Mouse (Mus musculus): ENCODE results near the gene Tmem98. TPM values are rescaled to one million over a fixed set of nuclear protein-coding genes. Genes with fewer than 3 reads are reported as not detected.

The Tmem98 gene
- polyA plus RNA-seq, 1 experiment = 23.0 TPM

- TF ChIP-seq POLR2A (IDR thresholded peaks at IDR 0.05; ENCODE audit: low read depth, low read length) (no peak), CTCF (conservative IDR thresholded peaks at IDR 0.05; ENCODE audit: insufficient read depth, insufficient read length, low read depth, low read length) (no peak)
- 67% methylated on average over 2 of the region's 2 CpGs for WGBS
- Histone ChIP-seq H3K27me3 (replicated peaks; ENCODE audit: control insufficient read depth, insufficient read depth, low read length) (no peaks in the 10 kb centered on the region), H3K36me3 (ENCODE audit: control insufficient read depth, insufficient read depth, low read length) (no peaks in the 10 kb centered on the region), H3K4me1 (ENCODE audit: control insufficient read depth, insufficient read depth, low read length) (no peaks in the 10 kb centered on the region), H3K4me3 (ENCODE audit: insufficient read depth, low read depth, low read length) (no peak overlapping the region), H3K27ac (ENCODE audit: insufficient read depth, low read depth, low read length) (no peak overlapping the region)
- DNase-seq = no peak
These were observed 25.4 kb downstream of the Tmem98 start for GRCm38 (mm10) chr11:80835395-80835794.

- TF ChIP-seq POLR2A (IDR thresholded peaks at IDR 0.05; ENCODE audit: low read depth, low read length) (no peak), CTCF (conservative IDR thresholded peaks at IDR 0.05; ENCODE audit: insufficient read depth, insufficient read length, low read depth, low read length) (no peak)
- Histone ChIP-seq H3K4me3 (ENCODE audit: insufficient read depth, low read depth, low read length) (no peak overlapping the region), H3K36me3 (ENCODE audit: control insufficient read depth, insufficient read depth, low read length) (no peaks in the 10 kb centered on the region), H3K27ac (ENCODE audit: insufficient read depth, low read depth, low read length) (no peak overlapping the region), H3K27me3 (replicated peaks; ENCODE audit: control insufficient read depth, insufficient read depth, low read length) (no peaks in the 10 kb centered on the region), H3K4me1 (ENCODE audit: control insufficient read depth, insufficient read depth, low read length) (no peaks in the 10 kb centered on the region)
- WGBS = 78% methylated on average over 4 of the region's 4 CpGs
- DNase-seq = no peak
These were observed 25.9 kb downstream of the Tmem98 start for GRCm38 (mm10) chr11:80835841-80836240.

GRCm38 (mm10) chr11:80838724-80839123 lies 28.7 kb downstream of the Tmem98 start:
- Histone ChIP-seq H3K27ac (ENCODE audit: insufficient read depth, low read depth, low read length) (no peak overlapping the region), H3K27me3 (replicated peaks; ENCODE audit: control insufficient read depth, insufficient read depth, low read length) (no peaks in the 10 kb centered on the region), H3K4me3 (ENCODE audit: insufficient read depth, low read depth, low read length) (no peak overlapping the region), H3K36me3 (ENCODE audit: control insufficient read depth, insufficient read depth, low read length) (no peaks in the 10 kb centered on the region), H3K4me1 (ENCODE audit: control insufficient read depth, insufficient read depth, low read length) (no peaks in the 10 kb centered on the region)
- TF ChIP-seq POLR2A (IDR thresholded peaks at IDR 0.05; ENCODE audit: low read depth, low read length) (no peak), CTCF (conservative IDR thresholded peaks at IDR 0.05; ENCODE audit: insufficient read depth, insufficient read length, low read depth, low read length) (no peak)
- 81% methylated on average over 1 of the region's 1 CpGs for WGBS
- DNase-seq = no peak

- no peak overlapping the region for H3K4me3 ChIP-seq (ENCODE audit: insufficient read depth, low read depth, low read length)
- no peak for DNase-seq
- TF ChIP-seq CTCF (conservative IDR thresholded peaks at IDR 0.05; ENCODE audit: insufficient read depth, insufficient read length, low read depth, low read length) (no peak), POLR2A (IDR thresholded peaks at IDR 0.05; ENCODE audit: low read depth, low read length) (no peak)
- H3K4me1 ChIP-seq (ENCODE audit: control insufficient read depth, insufficient read depth, low read length) = no peaks in the 10 kb centered on the region
- WGBS = 75% methylated on average over 2 of the region's 2 CpGs
- no peak overlapping the region for H3K27ac ChIP-seq (ENCODE audit: insufficient read depth, low read depth, low read length)
- H3K36me3 ChIP-seq (ENCODE audit: control insufficient read depth, insufficient read depth, low read length) = no peaks in the 10 kb centered on the region
- H3K27me3 ChIP-seq (replicated peaks; ENCODE audit: control insufficient read depth, insufficient read depth, low read length) = no peaks in the 10 kb centered on the region
These were observed 33.5 kb downstream of the Tmem98 start for GRCm38 (mm10) chr11:80843435-80843834.

DNA sequence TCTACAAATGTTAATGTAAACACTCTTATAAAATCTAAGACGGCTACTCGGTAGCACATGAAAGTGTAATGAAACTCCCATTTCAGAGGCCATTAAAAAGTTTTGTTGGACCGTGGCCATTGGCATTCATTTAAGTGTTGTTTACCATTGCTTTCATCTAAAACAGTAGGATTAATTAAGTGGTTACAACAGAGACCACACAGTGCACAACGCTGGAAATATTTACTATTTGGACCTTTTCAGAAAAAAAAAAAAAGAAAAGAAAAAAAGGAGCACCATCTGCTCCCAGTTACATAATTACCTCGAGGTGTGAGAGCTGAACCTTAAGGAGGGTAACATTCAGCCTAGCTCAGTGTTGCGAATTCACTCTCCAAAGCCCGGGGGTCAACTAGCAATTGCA lies 35.5 kb downstream of the Tmem98 start:
- Histone ChIP-seq H3K36me3 (ENCODE audit: control insufficient read depth, insufficient read depth, low read length) (no peaks in the 10 kb centered on the region), H3K27me3 (replicated peaks; ENCODE audit: control insufficient read depth, insufficient read depth, low read length) (no peaks in the 10 kb centered on the region), H3K27ac (ENCODE audit: insufficient read depth, low read depth, low read length) (no peak overlapping the region), H3K4me3 (ENCODE audit: insufficient read depth, low read depth, low read length) (no peak overlapping the region), H3K4me1 (ENCODE audit: control insufficient read depth, insufficient read depth, low read length) (no peaks in the 10 kb centered on the region)
- no peak for TF ChIP-seq CTCF (conservative IDR thresholded peaks at IDR 0.05; ENCODE audit: insufficient read depth, insufficient read length, low read depth, low read length)
- TF ChIP-seq POLR2A (IDR thresholded peaks at IDR 0.05; ENCODE audit: low read depth, low read length) = no peak
- DNase-seq = no peak
- 43% methylated on average over 7 of the region's 7 CpGs for WGBS

DNA sequence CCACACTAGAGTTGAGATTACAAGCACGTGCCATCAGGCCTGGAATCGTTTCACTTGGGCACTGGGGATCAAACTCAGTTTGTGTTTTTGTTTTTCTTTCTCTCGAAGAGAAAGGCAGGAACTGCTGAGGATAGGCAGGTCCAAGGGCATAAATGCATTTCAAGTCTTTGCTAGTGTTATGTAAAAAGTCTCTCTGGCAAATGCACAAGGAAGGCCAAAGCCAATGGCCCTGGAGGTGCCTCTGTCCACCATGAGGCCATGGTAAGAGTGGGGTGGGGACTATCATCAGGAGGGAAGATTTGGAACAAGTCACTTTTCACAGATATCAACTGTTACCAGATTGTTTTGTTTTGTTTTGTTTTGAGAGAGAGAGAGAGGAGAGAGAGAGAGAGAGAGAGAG lies 36.1 kb downstream of the Tmem98 start:
- TF ChIP-seq POLR2A (IDR thresholded peaks at IDR 0.05; ENCODE audit: low read depth, low read length) (no peak), CTCF (conservative IDR thresholded peaks at IDR 0.05; ENCODE audit: insufficient read depth, insufficient read length, low read depth, low read length) (no peak)
- no peak overlapping the region for H3K4me3 ChIP-seq (ENCODE audit: insufficient read depth, low read depth, low read length)
- no peak overlapping the region for H3K27ac ChIP-seq (ENCODE audit: insufficient read depth, low read depth, low read length)
- H3K36me3 ChIP-seq (ENCODE audit: control insufficient read depth, insufficient read depth, low read length) = no peaks in the 10 kb centered on the region
- H3K27me3 ChIP-seq (replicated peaks; ENCODE audit: control insufficient read depth, insufficient read depth, low read length) = no peaks in the 10 kb centered on the region
- 28% methylated on average over 3 of the region's 3 CpGs for WGBS
- peak; percentile 17 for DNase-seq
- no peaks in the 10 kb centered on the region for H3K4me1 ChIP-seq (ENCODE audit: control insufficient read depth, insufficient read depth, low read length)

DNA sequence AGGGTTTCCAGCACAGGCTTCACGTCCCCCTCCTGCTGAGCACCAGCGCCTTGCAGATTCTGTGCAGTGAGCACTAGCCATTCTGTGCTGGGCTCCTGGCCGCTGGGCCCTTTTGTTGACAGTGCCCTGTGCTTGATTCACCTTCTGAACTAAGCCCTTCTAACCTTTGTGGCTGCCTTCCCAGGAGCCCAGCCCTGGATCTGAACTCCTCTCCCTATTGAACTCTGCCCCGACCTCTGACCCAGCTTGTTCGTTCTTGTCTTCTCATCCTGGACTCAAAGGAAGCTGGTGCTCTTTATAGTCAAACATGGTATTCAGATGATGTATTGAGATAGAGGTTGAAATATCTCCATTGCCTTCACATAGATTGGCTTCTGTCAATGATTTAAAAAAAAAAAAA lies 38.2 kb downstream of the Tmem98 start:
- no peak for TF ChIP-seq CTCF (conservative IDR thresholded peaks at IDR 0.05; ENCODE audit: insufficient read depth, insufficient read length, low read depth, low read length)
- TF ChIP-seq POLR2A (IDR thresholded peaks at IDR 0.05; ENCODE audit: low read depth, low read length) = no peak
- WGBS = 70% methylated on average over 5 of the region's 5 CpGs
- DNase-seq = no peak
- no peak overlapping the region for H3K4me3 ChIP-seq (ENCODE audit: insufficient read depth, low read depth, low read length)
- no peaks in the 10 kb centered on the region for H3K4me1 ChIP-seq (ENCODE audit: control insufficient read depth, insufficient read depth, low read length)
- no peak overlapping the region for H3K27ac ChIP-seq (ENCODE audit: insufficient read depth, low read depth, low read length)
- no peaks in the 10 kb centered on the region for H3K36me3 ChIP-seq (ENCODE audit: control insufficient read depth, insufficient read depth, low read length)
- H3K27me3 ChIP-seq (replicated peaks; ENCODE audit: control insufficient read depth, insufficient read depth, low read length) = no peaks in the 10 kb centered on the region

DNA sequence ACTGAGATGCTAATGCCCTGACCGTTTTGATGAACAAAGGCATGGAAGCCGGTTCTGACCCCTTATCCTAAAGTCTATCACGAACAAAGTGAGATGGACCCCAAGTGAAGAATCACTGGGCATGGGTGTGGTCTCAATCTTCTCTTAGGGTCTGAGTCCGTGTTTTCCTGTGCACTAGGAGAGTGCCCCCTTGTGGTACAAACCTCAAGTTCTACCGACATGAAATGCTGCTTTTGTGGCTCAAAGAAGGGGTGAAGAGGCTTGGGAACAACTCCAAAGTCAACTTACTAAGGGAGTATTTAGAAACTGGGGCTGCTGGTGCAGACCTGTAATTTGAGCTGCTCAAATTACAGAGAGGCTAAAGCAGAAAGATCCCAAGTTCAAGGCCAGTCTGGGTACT lies 41.9 kb downstream of the Tmem98 start:
- no peaks in the 10 kb centered on the region for H3K4me1 ChIP-seq (ENCODE audit: control insufficient read depth, insufficient read depth, low read length)
- H3K36me3 ChIP-seq (ENCODE audit: control insufficient read depth, insufficient read depth, low read length) = no peaks in the 10 kb centered on the region
- H3K27me3 ChIP-seq (replicated peaks; ENCODE audit: control insufficient read depth, insufficient read depth, low read length) = no peaks in the 10 kb centered on the region
- H3K4me3 ChIP-seq (ENCODE audit: insufficient read depth, low read depth, low read length) = no peak overlapping the region
- TF ChIP-seq POLR2A (IDR thresholded peaks at IDR 0.05; ENCODE audit: low read depth, low read length) (no peak), CTCF (conservative IDR thresholded peaks at IDR 0.05; ENCODE audit: insufficient read depth, insufficient read length, low read depth, low read length) (peak; percentile 51)
- H3K27ac ChIP-seq (ENCODE audit: insufficient read depth, low read depth, low read length) = no peak overlapping the region
- DNase-seq = peak; percentile 28
- WGBS = 40% methylated on average over 5 of the region's 5 CpGs
